Mouse (Mus musculus) macrophage (primary cell): ENCODE data around the gene Crip2. TPM values are rescaled to one million over a fixed set of nuclear protein-coding genes. Genes with fewer than 3 reads are reported as not detected.

Experiments used
- H3K27ac ChIP-seq: fragments of 350-480 bp; formaldehyde crosslinking; 2 replicates; pipeline ENCODE4 v1.9.0; 2021
- H3K36me3 ChIP-seq: fragments of 350-480 bp; formaldehyde crosslinking; 2 replicates; pipeline ENCODE4 v1.9.0; 2021; ENCODE audit errors: inconsistent target
- H3K4me3 ChIP-seq: fragments of 350-480 bp; formaldehyde crosslinking; 2 replicates; pipeline ENCODE4 v1.9.0; 2021; ENCODE audit errors: inconsistent target
- H3K79me2 ChIP-seq: fragments of 350-480 bp; formaldehyde crosslinking; 2 replicates; pipeline ENCODE4 v1.9.0; 2021; ENCODE audit errors: inconsistent target
- WGBS: methylation state at CpG from one replicate; pipeline ENCODE4 v1.1.7; 2026; ENCODE audit warnings: inconsistent platforms; ENCODE audit not compliant: missing documents; 5-methylcytosine and 5-hydroxymethylcytosine counted together
- polyA plus RNA-seq: library from polyadenylated mRNA; stranded (reverse); fragments of 250-400 nt; gene quantifications from 3 replicates; pipeline ENCODE4 v1.2.4, GENCODE M21; 2018; ENCODE audit warnings: inconsistent platforms
- total RNA-seq, 78 experiments: library from RNA; depleted of rRNA; stranded (reverse); fragments of 250-400 nt; gene quantifications; 1 replicate in 9 of 78; 2 replicates in 24 of 78; 3 replicates in 43 of 78; 4 replicates in 2 of 78; pipeline ENCODE4 v1.2.4; 2018; ENCODE audit warnings: inconsistent platforms in 56 of 78

Gene Crip2
- 1 to 10 TPM in 2 of 26 experiments, not detected in 24; 2.6 to 3.7 TPM for total RNA-seq (2018; cell fraction: chromatin; rRNA removed)
- under 1 TPM in 16 of 26 experiments, not detected in 10; 0.13 to 0.51 (median 0.25) TPM for total RNA-seq (2018; cell fraction: cytosol; rRNA removed)
- 1 to 10 TPM in 1 of 26 experiments, under 1 TPM in 3, not detected in 22; 0.60 to 2.4 (median 0.73) TPM for total RNA-seq (2018; cell fraction: nucleus; rRNA removed)
- polyA plus RNA-seq = 0.39 to 0.53 TPM (median 0.46 TPM) in 3 replicates

- Histone ChIP-seq H3K36me3 (peaks cover 11% of the 10 kb centered on the region; the same call in 1 of the 2 replicates), H3K4me3 (no peak within 1 kb of the TSS), H3K27ac (no peak within 1 kb of the TSS), H3K79me2 (no peaks in the 10 kb centered on the region)
- WGBS = under 1% methylated on average over 68 of the region's 68 CpGs
Measured at GRCm38 (mm10) chr12:113139908-113140615, at the start of gene Crip2. TSS of gene Crip2 (plus strand) at chr12:113140236.

GRCm38 (mm10) chr12:113097040-113097439 is 43.0 kb upstream of the Crip2 start:
- Histone ChIP-seq H3K4me3 (no peak overlapping the region), H3K79me2 (peaks cover 27% of the 10 kb centered on the region), H3K27ac (no peak overlapping the region), H3K36me3 (no peaks in the 10 kb centered on the region)
- WGBS = 91% methylated on average over 5 of the region's 5 CpGs

- H3K79me2 ChIP-seq = peaks cover 31% of the 10 kb centered on the region
- H3K4me3 ChIP-seq = peak within 1 kb of the TSS; percentile 29
- no peak within 1 kb of the TSS for H3K27ac ChIP-seq
- 7% methylated on average over 33 of the region's 53 CpGs for WGBS
- H3K36me3 ChIP-seq = no peaks in the 10 kb centered on the region
Measured at GRCm38 (mm10) chr12:113097749-113098281, 42.2 kb upstream of the Crip2 start, which contains the start of gene Mta1. TSS of gene Mta1 (plus strand) at chr12:113098278.

- Histone ChIP-seq H3K27ac (no peak overlapping the region), H3K36me3 (no peaks in the 10 kb centered on the region), H3K79me2 (peaks cover 40% of the 10 kb centered on the region), H3K4me3 (peak overlapping the region; percentile 29)
- 2% methylated on average over 43 of the region's 60 CpGs for WGBS
Measured at GRCm38 (mm10) chr12:113098530-113099151, 41.4 kb upstream of the Crip2 start.

- no peak overlapping the region for H3K27ac ChIP-seq
- no peak overlapping the region for H3K4me3 ChIP-seq
- no peaks in the 10 kb centered on the region for H3K36me3 ChIP-seq
- 28% methylated on average over 6 of the region's 6 CpGs for WGBS
- H3K79me2 ChIP-seq = peaks cover 50% of the 10 kb centered on the region
Measured at GRCm38 (mm10) chr12:113099470-113100237, 40.4 kb upstream of the Crip2 start.

- 83% methylated on average over 5 of the region's 5 CpGs for WGBS
- no peak overlapping the region for H3K4me3 ChIP-seq
- H3K79me2 ChIP-seq = peaks cover 59% of the 10 kb centered on the region
- no peaks in the 10 kb centered on the region for H3K36me3 ChIP-seq
- no peak overlapping the region for H3K27ac ChIP-seq
Measured at GRCm38 (mm10) chr12:113100448-113101076, 39.5 kb upstream of the Crip2 start.

- 60% methylated on average over 8 of the region's 9 CpGs for WGBS
- no peak overlapping the region for H3K27ac ChIP-seq
- H3K79me2 ChIP-seq = peaks cover 67% of the 10 kb centered on the region
- H3K4me3 ChIP-seq = no peak overlapping the region
- no peaks in the 10 kb centered on the region for H3K36me3 ChIP-seq
Measured at GRCm38 (mm10) chr12:113101251-113101960, 38.6 kb upstream of the Crip2 start.

- Histone ChIP-seq H3K79me2 (peaks cover 78% of the 10 kb centered on the region), H3K4me3 (no peak overlapping the region), H3K27ac (no peak overlapping the region), H3K36me3 (no peaks in the 10 kb centered on the region)
- WGBS = 36% methylated on average over 6 of the region's 6 CpGs
Measured at GRCm38 (mm10) chr12:113102461-113102860, 37.6 kb upstream of the Crip2 start.

GRCm38 (mm10) chr12:113103846-113104451 is 36.1 kb upstream of the Crip2 start:
- Histone ChIP-seq H3K36me3 (no peaks in the 10 kb centered on the region), H3K79me2 (peaks cover 91% of the 10 kb centered on the region), H3K4me3 (no peak overlapping the region), H3K27ac (no peak overlapping the region)
- 80% methylated on average over 8 of the region's 8 CpGs for WGBS

- Histone ChIP-seq H3K36me3 (no peaks in the 10 kb centered on the region), H3K27ac (no peak overlapping the region), H3K4me3 (no peak overlapping the region), H3K79me2 (peaks cover 90% of the 10 kb centered on the region)
- 94% methylated on average over 6 of the region's 6 CpGs for WGBS
Measured at GRCm38 (mm10) chr12:113106386-113106785, 33.6 kb upstream of the Crip2 start.

GRCm38 (mm10) chr12:113107431-113108124 is 32.5 kb upstream of the Crip2 start:
- 68% methylated on average over 4 of the region's 4 CpGs for WGBS
- H3K4me3 ChIP-seq = no peak overlapping the region
- peaks cover 97% of the 10 kb centered on the region for H3K79me2 ChIP-seq
- no peak overlapping the region for H3K27ac ChIP-seq
- H3K36me3 ChIP-seq = no peaks in the 10 kb centered on the region

- Histone ChIP-seq H3K27ac (no peak overlapping the region), H3K4me3 (no peak overlapping the region), H3K79me2 (peaks cover 86% of the 10 kb centered on the region), H3K36me3 (no peaks in the 10 kb centered on the region)
- WGBS = 95% methylated on average over 17 of the region's 17 CpGs
Measured at GRCm38 (mm10) chr12:113108528-113109283, 31.3 kb upstream of the Crip2 start.
